Mouse (Mus musculus): Measurements from ENCODE around the gene Itga3. TPM values are rescaled to one million over a fixed set of nuclear protein-coding genes. Genes with fewer than 3 reads are reported as not detected.
A peak's percentile ranks its signal among the peaks of the same experiment; 100 is the strongest.

The Itga3 gene
- total and polyA plus RNA-seq, 3 experiments = not detected

DNA sequence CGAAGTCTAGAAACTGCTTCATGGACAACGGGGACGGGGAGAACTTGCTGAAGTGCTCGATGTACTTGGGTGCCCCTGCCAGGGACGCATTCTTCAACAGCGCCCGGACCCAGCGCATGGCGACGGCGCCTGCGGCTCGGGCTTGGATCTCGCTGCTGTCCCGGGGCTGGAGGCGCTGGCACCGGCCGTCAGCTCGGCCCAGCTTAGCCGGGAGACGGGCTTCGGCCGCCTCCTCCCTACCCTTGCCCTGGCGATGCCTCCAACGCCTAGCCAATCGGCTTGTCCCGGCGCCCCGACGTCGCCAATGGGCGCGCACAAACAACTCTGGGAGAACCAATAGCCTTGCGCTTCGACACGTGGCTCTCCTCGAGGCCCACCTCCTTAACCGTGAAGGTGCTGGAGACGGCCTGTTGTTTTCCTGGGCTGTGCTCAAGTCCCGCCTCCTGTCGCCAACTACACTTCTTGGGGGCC, 35.4 kb downstream of the Itga3 start, which contains the start of gene Pdk2 (continued):
- no peak for TF ChIP-seq ZKSCAN1 (IDR thresholded peaks at IDR 0.05; ENCODE audit: low read depth, low read length)
- no peak; the same call in 1 of the 2 replicates for TF ChIP-seq KAT2A (conservative IDR thresholded peaks at IDR 0.05; ENCODE audit: low read depth, low read length)

DNA sequence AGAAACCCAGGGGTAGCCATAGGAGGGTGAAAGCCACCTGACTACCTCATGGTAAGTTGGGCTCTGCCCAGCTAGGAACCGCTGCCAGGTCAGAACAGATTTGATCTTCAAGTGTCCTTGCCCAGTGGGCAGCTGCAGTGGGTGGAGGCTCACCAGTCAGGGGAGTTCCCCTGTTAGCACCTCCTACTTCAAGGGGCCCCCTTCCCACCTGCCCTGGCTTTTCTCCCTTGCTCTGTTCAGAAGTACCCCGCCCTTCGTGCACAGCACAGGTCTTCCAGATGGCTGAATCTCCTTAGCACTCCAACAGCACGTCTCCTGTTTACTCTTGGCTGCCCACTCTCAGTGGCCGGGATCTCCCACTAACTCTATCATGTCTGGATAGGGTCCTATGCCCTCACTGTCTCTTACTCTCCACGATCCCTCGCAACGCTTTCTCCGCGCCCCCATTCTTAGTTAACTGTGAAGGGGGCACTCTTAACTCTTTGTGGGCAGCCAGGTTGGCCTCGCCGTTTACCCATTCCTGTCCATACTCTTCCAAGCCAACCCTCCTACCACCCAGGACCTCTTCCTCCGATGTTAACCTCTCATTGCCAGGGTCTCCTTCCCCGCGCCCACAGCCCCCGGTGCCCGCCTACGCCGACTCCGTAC, 36.0 kb downstream of the Itga3 start:
- Histone ChIP-seq H3K9me3 (replicated peaks; ENCODE audit: insufficient read depth, low read length) (no peaks in the 10 kb centered on the region), H3K36me3 (ENCODE audit: control insufficient read depth in 1 of 2, insufficient read depth in 2 of 2, low read length in 2 of 2) (no peaks in the 10 kb centered on the region; a peak in 1 of 4 replicates), H3K79me2 (ENCODE audit: control insufficient read depth, insufficient read depth, low read length, poor library complexity) (no peaks in the 10 kb centered on the region), H3K9ac (ENCODE audit: control insufficient read depth, low read depth, low read length, poor library complexity, severe bottlenecking) (peak overlapping the region; percentile 72), H3K27ac (ENCODE audit: control insufficient read depth, low read depth, low read length) (no peak overlapping the region), H3K27me3 (ENCODE audit: control insufficient read depth in 1 of 2, insufficient read depth in 2 of 2, low read length in 2 of 2) (0 out of 4 replicates have a peak, but pooled peaks cover 0 to 3% of the 10 kb centered on the region in 2 experiments), H3K4me3 (ENCODE audit: control insufficient read depth in 1 of 2, insufficient read depth in 1 of 2, low read depth in 2 of 2, low read length in 2 of 2) (peak overlapping the region; percentile 69 to 74), H3K4me1 (ENCODE audit: control insufficient read depth in 1 of 2, insufficient read depth in 2 of 2, low read length in 2 of 2) (peaks cover 0 to 7% of the 10 kb centered on the region in 2 experiments; a peak in 2 of 4 replicates)
- peak; percentile 46 for DNase-seq (ENCODE audit: low read depth, low spot score)
- TF ChIP-seq MYC (IDR thresholded peaks at IDR 0.05; ENCODE audit: low read depth, low read length) (no peak), GABPA (IDR thresholded peaks at IDR 0.05; ENCODE audit: low read depth, low read length) (no peak), RAD21 (IDR thresholded peaks at IDR 0.05; ENCODE audit: low read depth, low read length) (no peak), UBTF (IDR thresholded peaks at IDR 0.05; ENCODE audit: borderline replicate concordance, insufficient read depth, low read depth, low read length) (0 out of 2 replicates have a peak, but pooled peaks have one; percentile 16), E2F4 (IDR thresholded peaks at IDR 0.05; ENCODE audit: borderline replicate concordance, low read depth, low read length) (no peak), KAT2A (conservative IDR thresholded peaks at IDR 0.05; ENCODE audit: low read depth, low read length) (no peak)

DNA sequence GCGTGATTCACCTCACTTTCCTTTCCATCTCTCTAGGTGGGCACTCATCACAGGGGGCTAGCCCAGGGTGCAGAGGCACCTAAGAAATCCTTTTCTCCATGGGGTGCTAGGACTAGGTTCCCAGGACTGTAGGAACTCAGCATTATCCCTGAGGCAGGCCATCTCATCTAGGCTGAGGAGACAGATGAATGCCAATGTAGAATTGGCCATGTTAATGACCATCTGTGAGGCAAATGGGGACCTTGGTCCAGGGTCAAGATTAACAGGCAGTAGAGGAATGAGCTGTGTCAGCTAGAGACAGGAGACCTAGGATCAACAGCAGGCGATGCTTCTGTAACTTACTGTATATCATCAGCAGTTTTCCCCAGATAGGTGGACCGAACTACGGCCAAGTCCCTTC, 36.8 kb downstream of the Itga3 start:
- Histone ChIP-seq H3K27ac (ENCODE audit: control insufficient read depth, low read depth, low read length) (no peak overlapping the region), H3K27me3 (ENCODE audit: control insufficient read depth in 1 of 2, insufficient read depth in 2 of 2, low read length in 2 of 2) (no peaks in the 10 kb centered on the region), H3K4me1 (ENCODE audit: control insufficient read depth in 1 of 2, insufficient read depth in 2 of 2, low read length in 2 of 2) (peaks cover 0 to 7% of the 10 kb centered on the region in 2 experiments; a peak in 2 of 4 replicates), H3K4me3 (ENCODE audit: control insufficient read depth in 1 of 2, insufficient read depth in 1 of 2, low read depth in 2 of 2, low read length in 2 of 2) (no peak overlapping the region), H3K9me3 (replicated peaks; ENCODE audit: insufficient read depth, low read length) (no peaks in the 10 kb centered on the region), H3K9ac (ENCODE audit: control insufficient read depth, low read depth, low read length, poor library complexity, severe bottlenecking) (no peak overlapping the region), H3K79me2 (ENCODE audit: control insufficient read depth, insufficient read depth, low read length, poor library complexity) (no peaks in the 10 kb centered on the region), H3K36me3 (ENCODE audit: control insufficient read depth in 1 of 2, insufficient read depth in 2 of 2, low read length in 2 of 2) (no peaks in the 10 kb centered on the region; a peak in 1 of 4 replicates)
- DNase-seq (ENCODE audit: low read depth, low spot score) = no peak
- TF ChIP-seq TAL1 (IDR thresholded peaks at IDR 0.05; ENCODE audit: low read length) = no peak
- no peak for TF ChIP-seq ZC3H11A (IDR thresholded peaks at IDR 0.05; ENCODE audit: low read depth, low read length)
- TF ChIP-seq EP300 (IDR thresholded peaks at IDR 0.05; ENCODE audit: low read depth in 1 of 2, low read length in 2 of 2) = no peak
- TF ChIP-seq MEF2A (IDR thresholded peaks at IDR 0.05; ENCODE audit: extremely low read depth, insufficient replicate concordance, low read depth, low read length, poor library complexity, severe bottlenecking) = no peak
- no peak for TF ChIP-seq BHLHE40 (IDR thresholded peaks at IDR 0.05; ENCODE audit: borderline replicate concordance, low read depth, low read length)
- no peak for TF ChIP-seq MYB (IDR thresholded peaks at IDR 0.05; ENCODE audit: low read depth, low read length)
- no peak for TF ChIP-seq ZKSCAN1 (IDR thresholded peaks at IDR 0.05; ENCODE audit: low read depth, low read length)
- no peak for TF ChIP-seq ETS1 (IDR thresholded peaks at IDR 0.05; ENCODE audit: low read depth, low read length)
- TF ChIP-seq ZMIZ1 (IDR thresholded peaks at IDR 0.05; ENCODE audit: low read depth, low read length) = no peak
- TF ChIP-seq GATA1 (IDR thresholded peaks at IDR 0.05; ENCODE audit: low read depth, low read length) = no peak
- TF ChIP-seq MXI1 (IDR thresholded peaks at IDR 0.05; ENCODE audit: low read depth, low read length) = no peak
- TF ChIP-seq E2F4 (IDR thresholded peaks at IDR 0.05; ENCODE audit: borderline replicate concordance, low read depth, low read length) = no peak
- TF ChIP-seq SMC3 (IDR thresholded peaks at IDR 0.05; ENCODE audit: low read depth, low read length) = no peak
- TF ChIP-seq NRF1 (IDR thresholded peaks at IDR 0.05; ENCODE audit: insufficient read depth, low read depth, low read length, poor library complexity, severe bottlenecking) = no peak
- TF ChIP-seq TBP (IDR thresholded peaks at IDR 0.05; ENCODE audit: low read depth, low read length) = no peak
- TF ChIP-seq HCFC1 (IDR thresholded peaks at IDR 0.05; ENCODE audit: low read depth, low read length) = no peak
- no peak for TF ChIP-seq GABPA (IDR thresholded peaks at IDR 0.05; ENCODE audit: low read depth, low read length)
- no peak for TF ChIP-seq USF2 (IDR thresholded peaks at IDR 0.05; ENCODE audit: borderline replicate concordance in 1 of 2, insufficient read depth in 1 of 2, low read depth in 1 of 2, low read length in 2 of 2)
- no peak for TF ChIP-seq RAD21 (IDR thresholded peaks at IDR 0.05; ENCODE audit: low read depth, low read length)

Measured in MEL (cell line).